Mouse (Mus musculus): ENCODE data around the gene Arhgef7. TPM values are rescaled to one million over a fixed set of nuclear protein-coding genes. Genes with fewer than 3 reads are reported as not detected.

The Arhgef7 gene
- 100 to 1,000 TPM; 172 to 189 TPM for total RNA-seq (2021)
- long read RNA-seq, experiment 1, full-length matches to known transcripts: 28 of 91 reads
- long read RNA-seq, experiment 1, partial matches to known transcripts: 54 of 91 reads
- long read RNA-seq, experiment 1, other reads (novel, unspliced or antisense): 9 of 91 reads
- long read RNA-seq, experiment 2, full-length matches to known transcripts: 28 of 100 reads
- long read RNA-seq, experiment 2, partial matches to known transcripts: 43 of 100 reads
- long read RNA-seq, experiment 2, other reads (novel, unspliced or antisense): 29 of 100 reads

DNA sequence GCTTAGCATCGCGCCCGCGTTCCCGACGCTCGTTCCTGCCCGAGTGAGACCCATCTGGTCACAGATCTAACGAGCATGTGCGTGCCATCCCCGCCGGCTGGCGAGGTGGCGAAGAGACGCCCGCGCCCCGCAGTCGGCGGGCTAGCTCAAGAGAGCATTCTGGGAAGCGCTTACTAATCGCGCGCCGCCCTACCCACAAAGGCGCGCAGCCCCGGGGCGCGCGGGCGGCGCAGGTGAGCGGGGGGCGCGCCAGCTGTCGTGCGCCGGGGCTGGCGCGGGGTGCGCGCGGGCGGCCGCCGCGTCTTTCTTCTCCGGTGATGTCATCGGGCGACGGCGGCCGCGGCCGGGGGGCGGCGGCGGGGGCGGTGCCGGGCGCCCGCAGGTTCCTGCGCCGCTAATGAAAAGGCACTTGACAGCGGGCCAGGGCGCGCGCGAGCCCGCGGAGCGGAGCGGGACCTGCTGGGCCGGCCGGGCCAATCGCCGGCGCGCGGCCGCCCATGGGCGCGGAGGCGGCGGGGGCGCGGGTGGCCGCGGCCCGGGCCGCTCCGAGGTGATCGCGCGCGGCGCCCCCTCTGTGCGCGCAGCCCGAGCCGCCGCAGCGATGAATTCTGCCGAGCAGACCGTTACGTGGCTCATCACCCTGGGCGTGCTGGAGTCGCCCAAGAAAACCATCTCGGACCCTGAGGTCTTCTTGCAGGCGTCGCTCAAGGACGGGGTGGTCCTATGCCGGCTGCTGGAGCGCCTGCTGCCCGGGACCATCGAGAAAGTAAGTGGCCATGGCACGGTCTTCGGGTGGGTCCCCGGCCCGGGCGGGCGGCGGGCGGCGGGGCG is at the start of gene Arhgef7:
Gene Arhgef7 (plus strand): TSS at position 71 of the 831 bp plus-strand sequence.
- intact Hi-C loops (cut with DNase I): loop anchor here (1.0 kb wide), 1 partner anchor 30 kb away; no protein-coding TSS in a partner anchor
- peak; percentile 83 to 88 for DNase-seq (ENCODE audit: low spot score in 2 of 2)

DNA sequence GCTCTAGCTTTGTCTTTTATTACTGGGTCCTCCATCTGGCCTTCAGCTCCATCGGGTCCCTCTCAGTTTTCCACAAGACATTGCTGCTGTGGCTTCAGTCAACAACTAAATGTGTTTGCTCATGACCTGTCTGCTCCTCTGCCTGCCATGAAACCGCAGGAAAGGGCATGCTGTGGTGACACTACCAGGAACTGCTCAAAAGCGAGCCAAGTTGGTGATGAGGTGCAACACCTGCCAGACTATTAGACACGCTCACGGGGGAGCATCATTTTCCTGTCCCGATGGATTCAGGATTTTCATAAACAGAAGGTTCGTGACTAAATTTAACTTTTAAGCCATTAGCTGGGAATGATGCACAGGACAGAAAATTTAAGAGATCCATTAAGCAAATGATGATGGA is 43.0 kb upstream of the Arhgef7 start:
- DNase-seq (ENCODE audit: low spot score in 2 of 2): no peak
- intact Hi-C loops (cut with DNase I): no loop called here

GRCm38 (mm10) chr8:11687251-11687650 is 40.3 kb upstream of the Arhgef7 start:
- intact Hi-C loops (cut with DNase I): no loop called here
- no peak for DNase-seq (ENCODE audit: low spot score in 2 of 2)

- DNase-seq (ENCODE audit: low spot score in 2 of 2): no peak
- intact Hi-C loops (cut with DNase I): no loop called here
These were observed 37.6 kb upstream of the Arhgef7 start for GRCm38 (mm10) chr8:11689945-11690344.

GRCm38 (mm10) chr8:11691284-11691683 is 36.2 kb upstream of the Arhgef7 start:
- DNase-seq (ENCODE audit: low spot score in 2 of 2): no peak
- intact Hi-C loops (cut with DNase I): no loop called here

DNA sequence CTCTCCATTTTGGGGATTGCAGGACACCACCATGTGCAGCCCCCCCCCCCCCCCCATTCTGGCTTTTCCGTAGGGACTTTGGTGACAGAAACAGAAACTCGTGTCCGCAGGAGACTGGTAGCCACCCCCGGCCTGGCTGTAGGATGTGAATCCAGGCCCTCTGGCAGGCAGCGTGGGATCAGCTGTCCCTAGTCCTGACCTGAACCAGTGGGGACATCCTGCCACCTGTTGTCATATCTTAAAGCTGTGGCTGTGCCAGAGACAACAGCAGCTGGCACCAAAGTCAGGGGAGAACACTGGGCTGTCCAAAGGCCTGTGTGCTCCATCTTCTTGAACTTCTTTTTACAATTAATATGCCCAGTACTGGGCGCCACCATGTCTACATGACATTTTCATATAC is 35.8 kb upstream of the Arhgef7 start:
- intact Hi-C loops (cut with DNase I): no loop called here
- no peak for DNase-seq (ENCODE audit: low spot score in 2 of 2)

GRCm38 (mm10) chr8:11692455-11692854 is 35.1 kb upstream of the Arhgef7 start:
- DNase-seq (ENCODE audit: low spot score in 2 of 2): no peak
- intact Hi-C loops (cut with DNase I): no loop called here

- DNase-seq (ENCODE audit: low spot score in 2 of 2): no peak
- intact Hi-C loops (cut with DNase I): no loop called here
These were observed 33.5 kb upstream of the Arhgef7 start for GRCm38 (mm10) chr8:11693972-11694371.

- intact Hi-C loops (cut with DNase I): loop anchor here (5.0 kb wide), 1 partner anchor 59 kb away; the partner anchor contains the start of gene Ankrd10
- no peak for DNase-seq (ENCODE audit: low spot score in 2 of 2)
These were observed 31.3 kb upstream of the Arhgef7 start for GRCm38 (mm10) chr8:11696176-11696575.

DNA sequence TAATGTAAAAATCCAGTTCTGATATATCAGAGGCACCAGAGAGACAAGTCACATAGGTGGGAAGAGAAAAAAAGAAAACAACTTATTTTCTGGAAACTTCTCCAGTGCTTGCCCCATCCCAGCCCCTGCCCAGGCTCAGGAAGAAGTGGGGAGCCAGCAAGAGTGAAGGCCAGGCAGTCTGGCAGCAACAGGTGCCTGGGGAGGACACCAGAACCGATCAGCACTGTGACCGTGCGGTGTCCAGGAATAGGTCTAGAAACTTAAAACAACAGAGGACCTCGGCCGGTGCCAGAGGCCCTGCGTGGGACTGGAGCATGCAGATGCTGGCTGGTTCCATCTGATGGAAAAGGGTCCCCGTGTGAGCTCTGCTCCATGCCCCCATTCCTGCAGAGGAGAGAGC is 30.1 kb upstream of the Arhgef7 start:
- intact Hi-C loops (cut with DNase I): loop anchor here (5.0 kb wide), 1 partner anchor 60 kb away; the partner anchor contains the start of gene Ankrd10
- no peak for DNase-seq (ENCODE audit: low spot score in 2 of 2)

DNA sequence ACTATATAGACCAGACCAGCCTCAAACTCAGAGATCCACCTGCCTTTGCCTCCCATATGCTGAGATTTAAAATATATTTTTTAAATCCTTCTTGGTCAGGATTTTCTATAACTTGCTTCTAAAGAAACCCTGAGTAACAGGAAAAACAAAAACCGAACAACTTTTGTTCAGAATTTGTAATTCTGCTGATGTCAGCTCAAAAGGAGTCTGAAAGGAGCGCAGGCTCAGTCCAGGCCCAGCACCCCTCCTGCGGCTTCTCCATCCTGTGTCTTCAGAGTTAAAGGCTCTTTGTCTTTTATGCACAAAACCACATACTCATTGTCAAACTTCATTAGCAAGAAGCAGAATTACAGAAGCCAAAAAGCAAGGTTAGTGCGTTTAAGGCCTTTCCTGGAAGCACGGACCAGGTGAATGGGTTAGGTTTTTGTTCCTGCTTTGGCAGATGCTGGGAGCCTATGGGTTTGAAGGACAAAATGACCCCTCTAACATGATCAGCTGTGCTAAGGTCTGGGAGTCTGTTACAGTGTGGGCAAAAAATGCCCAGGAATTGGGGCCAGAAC is 28.0 kb upstream of the Arhgef7 start:
- no peak for DNase-seq (ENCODE audit: low spot score in 2 of 2)
- intact Hi-C loops (cut with DNase I): loop anchor here (5.0 to 10.0 kb wide), 4 partner anchors 62 to 447 kb away; partner anchors contain the start of genes Ankrd10 and Ing1

- DNase-seq (ENCODE audit: low spot score in 2 of 2): peak; percentile 83 to 86
- intact Hi-C loops (cut with DNase I): loop anchor here (5.0 to 10.0 kb wide), 3 partner anchors 143 to 448 kb away; partner anchors contain the start of gene Ing1
These were observed 27.2 kb upstream of the Arhgef7 start for GRCm38 (mm10) chr8:11700060-11701032.

GRCm38 (mm10) chr8:11701033-11701362 is 26.5 kb upstream of the Arhgef7 start, which contains the start of gene 1700016D06Rik:
1700016D06Rik (minus strand) TSS chr8:11701063.
- intact Hi-C loops (cut with DNase I): loop anchor here (5.0 to 10.0 kb wide), 3 partner anchors 144 to 449 kb away; partner anchors contain the start of gene Ing1
- DNase-seq (ENCODE audit: low spot score in 2 of 2): no peak

GRCm38 (mm10) chr8:11701428-11701827 is 26.1 kb upstream of the Arhgef7 start:
- intact Hi-C loops (cut with DNase I): loop anchor here (5.0 to 10.0 kb wide), 3 partner anchors 144 to 449 kb away; partner anchors contain the start of gene Ing1
- no peak for DNase-seq (ENCODE audit: low spot score in 2 of 2)

DNA sequence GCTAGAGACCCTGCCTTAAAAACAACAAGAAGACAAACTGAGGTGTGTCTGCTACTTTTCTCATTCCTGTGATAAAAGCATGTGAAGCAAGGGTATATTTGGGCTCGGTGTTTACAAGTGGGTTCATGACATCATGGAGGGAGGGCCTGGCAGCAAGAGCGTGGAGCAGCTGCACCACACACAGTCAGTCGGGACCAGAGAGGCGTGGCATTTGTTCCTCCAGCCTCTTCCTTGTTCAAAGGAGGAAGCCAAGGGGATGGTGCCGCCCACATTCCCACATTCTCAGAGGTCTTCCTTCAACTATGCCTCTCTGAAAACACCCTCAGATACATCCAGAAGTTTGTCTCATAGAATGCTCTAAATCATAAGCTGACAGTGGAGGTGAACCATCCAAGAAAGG is 23.7 kb upstream of the Arhgef7 start:
- DNase-seq (ENCODE audit: low spot score in 2 of 2): no peak

GRCm38 (mm10) chr8:11704716-11705420 is 22.7 kb upstream of the Arhgef7 start:
- intact Hi-C loops (cut with DNase I): loop anchor here (5.0 to 10.0 kb wide), 3 partner anchors 148 to 453 kb away; partner anchors contain the start of gene Ing1

More for the DNA sequence above, 23.7 kb upstream of the Arhgef7 start:
- intact Hi-C loops (cut with DNase I): loop anchor here (5.0 to 10.0 kb wide), 3 partner anchors 146 to 451 kb away; partner anchors contain the start of gene Ing1

DNA sequence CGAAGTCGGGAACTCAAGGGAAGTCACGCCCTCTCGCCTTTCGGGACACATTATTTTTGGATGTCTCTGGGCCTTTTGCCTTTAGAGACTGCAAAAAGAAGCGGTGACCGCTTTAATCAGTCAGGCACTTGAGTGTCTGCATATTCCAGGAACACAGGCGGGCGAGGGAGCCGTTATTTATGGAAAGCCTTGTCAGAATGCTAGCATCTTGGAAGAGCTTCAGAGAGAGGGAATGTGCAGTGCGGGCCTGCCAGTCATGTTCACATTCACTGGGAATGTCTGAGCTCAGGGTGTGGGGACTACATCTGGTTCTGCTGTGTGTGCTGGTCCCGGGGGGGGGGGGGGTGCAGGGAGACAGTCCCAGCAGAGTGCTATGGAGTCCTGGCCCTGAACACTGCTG is 21.7 kb upstream of the Arhgef7 start:
- peak; percentile 69 to 73 for DNase-seq (ENCODE audit: low spot score in 2 of 2)
- intact Hi-C loops (cut with DNase I): loop anchor here (10.0 kb wide), 1 partner anchor 271 kb away; no protein-coding TSS in a partner anchor

More at GRCm38 (mm10) chr8:11704716-11705420, 22.7 kb upstream of the Arhgef7 start:
- no peak for DNase-seq (ENCODE audit: low spot score in 2 of 2)

- intact Hi-C loops (cut with DNase I): loop anchor here (10.0 kb wide), 1 partner anchor 273 kb away; no protein-coding TSS in a partner anchor
- DNase-seq (ENCODE audit: low spot score in 2 of 2): no peak
These were observed 19.8 kb upstream of the Arhgef7 start for GRCm38 (mm10) chr8:11707701-11708100.
